Mouse (Mus musculus): ENCODE results near the gene Zfp446. TPM values are rescaled to one million over a fixed set of nuclear protein-coding genes. Genes with fewer than 3 reads are reported as not detected.

Zfp446 gene
- total and polyA plus RNA-seq, 2 experiments from 2014 or later: 8.2 to 13.0 TPM

- ATAC-seq (peak; percentile 93), DNase-seq (peak; percentile 93)
- Histone ChIP-seq H3K27ac (ENCODE audit: low read depth, low read length) (peak within 1 kb of the TSS; percentile 86), H3K4me1 (ENCODE audit: insufficient read depth) (peaks cover 10% of the 10 kb centered on the region), H3K9me3 (ENCODE audit: low read length) (no peaks in the 10 kb centered on the region), H3K27me3 (ENCODE audit: insufficient read depth, low read length) (no peaks in the 10 kb centered on the region), H3K9ac (peak within 1 kb of the TSS; percentile 93), H3K36me3 (ENCODE audit: insufficient read depth) (peaks cover 18% of the 10 kb centered on the region), H3K4me3 (ENCODE audit: low read depth, low read length) (peak within 1 kb of the TSS; percentile 92), H3K4me2 (ENCODE audit: low read depth) (peak within 1 kb of the TSS; percentile 95)
- no peak for TF ChIP-seq CTCF (IDR thresholded peaks at IDR 0.05; ENCODE audit: low read depth)
- under 1% methylated on average over 23 of the region's 23 CpGs for WGBS
Observed at GRCm38 (mm10) chr7:12965678-12966091, 12.0 kb upstream of the Zfp446 start, which contains the start of gene Zfp324. TSS of gene Zfp324 (plus strand) at chr7:12965838.

GRCm38 (mm10) chr7:12966104-12966845 lies 11.4 kb upstream of the Zfp446 start:
- WGBS: under 1% methylated on average over 29 of the region's 29 CpGs
- H3K4me3 ChIP-seq (ENCODE audit: low read depth, low read length): peak overlapping the region; percentile 92
- peaks cover 24% of the 10 kb centered on the region for H3K36me3 ChIP-seq (ENCODE audit: insufficient read depth)
- peaks cover 10% of the 10 kb centered on the region for H3K4me1 ChIP-seq (ENCODE audit: insufficient read depth)
- peak overlapping the region; percentile 95 for H3K4me2 ChIP-seq (ENCODE audit: low read depth)
- no peaks in the 10 kb centered on the region for H3K9me3 ChIP-seq (ENCODE audit: low read length)
- peak overlapping the region; percentile 86 for H3K27ac ChIP-seq (ENCODE audit: low read depth, low read length)
- H3K9ac ChIP-seq: peak overlapping the region; percentile 93
- no peak for TF ChIP-seq CTCF (IDR thresholded peaks at IDR 0.05; ENCODE audit: low read depth)
- DNase-seq: no peak
- H3K27me3 ChIP-seq (ENCODE audit: insufficient read depth, low read length): no peaks in the 10 kb centered on the region
- peak; percentile 21 for ATAC-seq

- Histone ChIP-seq H3K9me3 (ENCODE audit: low read length) (no peaks in the 10 kb centered on the region), H3K4me2 (ENCODE audit: low read depth) (no peak overlapping the region), H3K36me3 (ENCODE audit: insufficient read depth) (peaks cover 32% of the 10 kb centered on the region), H3K4me1 (ENCODE audit: insufficient read depth) (peaks cover 10% of the 10 kb centered on the region), H3K9ac (no peak overlapping the region), H3K27me3 (ENCODE audit: insufficient read depth, low read length) (no peaks in the 10 kb centered on the region), H3K27ac (ENCODE audit: low read depth, low read length) (no peak overlapping the region), H3K4me3 (ENCODE audit: low read depth, low read length) (no peak overlapping the region)
- TF ChIP-seq CTCF (IDR thresholded peaks at IDR 0.05; ENCODE audit: low read depth): no peak
- no peak for DNase-seq
- 96% methylated on average over 25 of the region's 25 CpGs for WGBS
- no peak for ATAC-seq
Observed at GRCm38 (mm10) chr7:12970906-12971305, 6.7 kb upstream of the Zfp446 start.

GRCm38 (mm10) chr7:12978931-12979722 lies 1.5 kb downstream of the Zfp446 start:
- 92% methylated on average over 18 of the region's 18 CpGs for WGBS
- Histone ChIP-seq H3K4me2 (ENCODE audit: low read depth) (peak overlapping the region; percentile 60), H3K36me3 (ENCODE audit: insufficient read depth) (0 out of 2 replicates have a peak, but pooled peaks cover 3% of the 10 kb centered on the region), H3K4me1 (ENCODE audit: insufficient read depth) (peaks cover 13% of the 10 kb centered on the region; the same call in 1 of the 2 replicates), H3K9ac (0 out of 2 replicates have a peak overlapping the region, but pooled peaks have one; percentile 60), H3K4me3 (ENCODE audit: low read depth, low read length) (no peak overlapping the region), H3K27me3 (ENCODE audit: insufficient read depth, low read length) (no peaks in the 10 kb centered on the region), H3K9me3 (ENCODE audit: low read length) (no peaks in the 10 kb centered on the region), H3K27ac (ENCODE audit: low read depth, low read length) (peak overlapping the region; percentile 86)
- ATAC-seq (no peak), DNase-seq (no peak)
- no peak for TF ChIP-seq CTCF (IDR thresholded peaks at IDR 0.05; ENCODE audit: low read depth)

GRCm38 (mm10) chr7:12979776-12980175 lies 2.1 kb downstream of the Zfp446 start:
- Histone ChIP-seq H3K4me2 (ENCODE audit: low read depth) (no peak overlapping the region), H3K4me1 (ENCODE audit: insufficient read depth) (peaks cover 13% of the 10 kb centered on the region; the same call in 1 of the 2 replicates), H3K4me3 (ENCODE audit: low read depth, low read length) (no peak overlapping the region), H3K9me3 (ENCODE audit: low read length) (no peaks in the 10 kb centered on the region), H3K36me3 (ENCODE audit: insufficient read depth) (0 out of 2 replicates have a peak, but pooled peaks cover 3% of the 10 kb centered on the region), H3K9ac (no peak overlapping the region), H3K27ac (ENCODE audit: low read depth, low read length) (no peak overlapping the region), H3K27me3 (ENCODE audit: insufficient read depth, low read length) (no peaks in the 10 kb centered on the region)
- ATAC-seq: no peak
- TF ChIP-seq CTCF (IDR thresholded peaks at IDR 0.05; ENCODE audit: low read depth): no peak
- DNase-seq: no peak
- 89% methylated on average over 6 of the region's 6 CpGs for WGBS

- Histone ChIP-seq H3K9ac (no peak overlapping the region), H3K36me3 (ENCODE audit: insufficient read depth) (0 out of 2 replicates have a peak, but pooled peaks cover 3% of the 10 kb centered on the region), H3K4me2 (ENCODE audit: low read depth) (no peak overlapping the region), H3K9me3 (ENCODE audit: low read length) (no peaks in the 10 kb centered on the region), H3K27ac (ENCODE audit: low read depth, low read length) (no peak overlapping the region), H3K27me3 (ENCODE audit: insufficient read depth, low read length) (no peaks in the 10 kb centered on the region), H3K4me1 (ENCODE audit: insufficient read depth) (peaks cover 13% of the 10 kb centered on the region; the same call in 1 of the 2 replicates), H3K4me3 (ENCODE audit: low read depth, low read length) (no peak overlapping the region)
- DNase-seq: no peak
- ATAC-seq: no peak
- WGBS: 89% methylated on average over 7 of the region's 7 CpGs
- no peak for TF ChIP-seq CTCF (IDR thresholded peaks at IDR 0.05; ENCODE audit: low read depth)
Observed at GRCm38 (mm10) chr7:12980291-12980690, 2.6 kb downstream of the Zfp446 start.

Measured in forebrain, postnatal 0 days (tissue).